ENCODE assay signal across 8 mouse cellular contexts in genomic region chr10:117282049-117282448, GRCm38 (mm10). TPM values are rescaled to one million over a fixed set of nuclear protein-coding genes. Genes with fewer than 3 reads are reported as not detected.
DNase-seq lines count a peak whose midpoint lies in the region; ATAC-seq and TF ChIP-seq lines count a peak whose summit lies in the region.

Lyz2 (minus strand) TSS chr10:117282321.

- intact Hi-C loops in left cerebral cortex, adult 2 months (cut with DNase I) = no loop called here
- intact Hi-C loops in left cerebral cortex, postnatal 14 days (cut with DNase I) = no loop called here

- H3K4me3 ChIP-seq in left cerebral cortex, adult 2 months = no peak within 1 kb of the TSS
- H3K4me3 ChIP-seq in intestine, embryonic 16.5 days (ENCODE audit: low read length) = no peak within 1 kb of the TSS
- no peak within 1 kb of the TSS for H3K4me3 ChIP-seq in lung, embryonic 16.5 days (ENCODE audit: low read length)
- no peak within 1 kb of the TSS for H3K4me3 ChIP-seq in stomach, embryonic 15.5 days (replicated peaks)

- no peak for TF ChIP-seq CTCF in left cerebral cortex, adult 2 months (IDR thresholded peaks at IDR 0.05)
- no peak for TF ChIP-seq CTCF in brain, embryonic 14.5 days (IDR thresholded peaks at IDR 0.05; ENCODE audit: borderline replicate concordance, extremely low read depth, insufficient read depth, insufficient read length)

- H3K9me3 ChIP-seq in intestine, embryonic 16.5 days (ENCODE audit: control insufficient read depth, low read length) = no peaks in the 10 kb centered on the region
- no peaks in the 10 kb centered on the region for H3K9me3 ChIP-seq in lung, embryonic 16.5 days (ENCODE audit: control insufficient read depth, low read length)
- H3K9me3 ChIP-seq in stomach, embryonic 15.5 days = no peaks in the 10 kb centered on the region

- peak; percentile 60 for ATAC-seq in intestine, embryonic 16.5 days
- ATAC-seq in lung, embryonic 16.5 days (ENCODE audit: low read depth) = no peak
- ATAC-seq in stomach, embryonic 15.5 days (ENCODE audit: insufficient read depth, low FRiP score, low read depth) = peak; percentile 78

- H3K4me1 ChIP-seq in intestine, embryonic 16.5 days (ENCODE audit: control insufficient read depth, insufficient read depth, low read length) = no peaks in the 10 kb centered on the region
- H3K4me1 ChIP-seq in lung, embryonic 16.5 days (replicated peaks; ENCODE audit: control insufficient read depth, insufficient read depth, low read length) = no peaks in the 10 kb centered on the region
- H3K4me1 ChIP-seq in stomach, embryonic 15.5 days = no peaks in the 10 kb centered on the region; the same call in 1 of the 2 replicates

- WGBS in intestine, embryonic 16.5 days = 40% methylated on average over 4 of the region's 4 CpGs
- 42% methylated on average over 4 of the region's 4 CpGs for WGBS in lung, embryonic 16.5 days
- WGBS in stomach, embryonic 15.5 days = 31% methylated on average over 4 of the region's 4 CpGs

- no peak within 1 kb of the TSS for H3K9ac ChIP-seq in intestine, embryonic 16.5 days (ENCODE audit: low read depth, low read length)
- H3K9ac ChIP-seq in lung, embryonic 16.5 days (ENCODE audit: low read length) = no peak within 1 kb of the TSS
- no peak within 1 kb of the TSS for H3K9ac ChIP-seq in stomach, embryonic 15.5 days

- no peak within 1 kb of the TSS for H3K27ac ChIP-seq in left cerebral cortex, adult 2 months
- H3K27ac ChIP-seq in intestine, embryonic 16.5 days (ENCODE audit: low read length) = peak within 1 kb of the TSS; percentile 2; the same call in 1 of the 2 replicates
- H3K27ac ChIP-seq in lung, embryonic 16.5 days (ENCODE audit: low read length) = no peak within 1 kb of the TSS
- H3K27ac ChIP-seq in stomach, embryonic 15.5 days = peak within 1 kb of the TSS; percentile 54; the same call in 1 of the 2 replicates

- no peaks in the 10 kb centered on the region for H3K36me3 ChIP-seq in intestine, embryonic 16.5 days (ENCODE audit: control insufficient read depth, insufficient read depth, low read length)
- H3K36me3 ChIP-seq in lung, embryonic 16.5 days (ENCODE audit: control insufficient read depth, insufficient read depth, low read length) = no peaks in the 10 kb centered on the region
- H3K36me3 ChIP-seq in stomach, embryonic 15.5 days = no peaks in the 10 kb centered on the region

- H3K27me3 ChIP-seq in intestine, embryonic 16.5 days (replicated peaks; ENCODE audit: control insufficient read depth, insufficient read depth, low read length) = no peaks in the 10 kb centered on the region
- no peaks in the 10 kb centered on the region for H3K27me3 ChIP-seq in lung, embryonic 16.5 days (ENCODE audit: control insufficient read depth, insufficient read depth, low read depth, low read length)
- H3K27me3 ChIP-seq in stomach, embryonic 15.5 days (replicated peaks) = no peaks in the 10 kb centered on the region

- DNase-seq in left cerebral cortex, adult 2 months (ENCODE audit: extremely low spot score in 1 of 2, low spot score in 2 of 2) = no peak
- DNase-seq in left cerebral cortex, postnatal 14 days (ENCODE audit: low spot score in 2 of 2) = no peak
- no peak for DNase-seq in brain, embryonic 14.5 days (ENCODE audit: low read depth)
- DNase-seq in heart, adult 11 months = peak; percentile 96
- DNase-seq in urinary bladder, postnatal 25 days (ENCODE audit: low spot score) = no peak

- H3K4me2 ChIP-seq in intestine, embryonic 16.5 days (ENCODE audit: low read depth, low read length) = peak within 1 kb of the TSS; percentile 1; the same call in 1 of the 2 replicates
- no peak within 1 kb of the TSS for H3K4me2 ChIP-seq in lung, embryonic 16.5 days (ENCODE audit: low read depth, low read length)
- H3K4me2 ChIP-seq in stomach, embryonic 15.5 days = no peak within 1 kb of the TSS; the same call in 1 of the 2 replicates

- TF ChIP-seq POLR2A in brain, embryonic 14.5 days (IDR thresholded peaks at IDR 0.05; ENCODE audit: borderline replicate concordance, extremely low read depth, insufficient read depth, insufficient read length, poor library complexity, severe bottlenecking) = no peak

RNA-seq across cellular contexts. Expression of gene Lyz2, which starts in this region (rescaled TPM):
- 10 to 100 TPM; 11.1 to 14.4 TPM for total RNA-seq in left cerebral cortex, adult 2 months (2021)
- total RNA-seq in left cerebral cortex, postnatal 14 days (2021) = 1 to 10 TPM; 7.2 to 8.3 TPM
- 9.6 and 13.5 TPM in 2 replicates for polyA plus RNA-seq in brain, embryonic 14.5 days (2012; rRNA removed)
- polyA plus RNA-seq in intestine, embryonic 16.5 days (2015; fragmentation: Nextera tagmentation; extraction: Ambion mirVana) = 80.2 and 93.1 TPM in 2 replicates
- polyA plus RNA-seq in lung, embryonic 16.5 days (2015; fragmentation: Nextera tagmentation; extraction: Ambion mirVana) = 207 and 250 TPM in 2 replicates
- 290 and 332 TPM in 2 replicates for polyA plus RNA-seq in stomach, embryonic 15.5 days (2015; fragmentation: Nextera tagmentation; extraction: Ambion mirVana)

Comparison
In these comparisons a context has a peak if more than half of its experiments do, and no peak if none do; other contexts are left out.
1. H3K27ac ChIP-seq: peak in intestine, embryonic 16.5 days (single experiment) and stomach, embryonic 15.5 days (single experiment); none in left cerebral cortex, adult 2 months (single experiment) and lung, embryonic 16.5 days (single experiment).